Mouse (Mus musculus): Measurements from ENCODE around the gene Gm28047. TPM values are rescaled to one million over a fixed set of nuclear protein-coding genes. Genes with fewer than 3 reads are reported as not detected.
A peak's percentile ranks its signal among the peaks of the same experiment; 100 is the strongest.

Gm28047 gene
- total RNA-seq, 2 experiments from 2014 or later = 0.57 to 1.8 TPM

DNA sequence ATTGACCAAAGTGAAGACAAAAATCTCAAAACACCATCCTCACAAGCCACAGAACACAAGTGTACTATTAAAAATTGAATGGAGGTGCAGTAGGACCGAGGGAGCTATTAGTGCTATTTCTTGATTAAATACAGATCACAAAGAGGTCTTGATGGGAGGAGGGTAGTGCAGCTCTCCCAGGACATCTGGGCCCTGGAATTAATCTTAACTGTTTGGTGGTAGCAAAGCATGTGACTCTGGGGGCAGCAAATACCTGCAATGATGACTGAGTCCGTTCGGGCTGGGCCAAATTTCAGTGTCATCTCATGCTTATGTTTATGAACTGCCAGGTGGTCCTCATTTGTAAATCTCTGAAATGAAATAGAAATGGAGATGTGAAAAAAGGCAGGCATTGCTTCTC is 61.8 kb downstream of the Gm28047 start:
- DNase-seq (ENCODE audit: low spot score in 2 of 2) = no peak
- intact Hi-C loops (cut with DNase I) = no loop called here

DNA sequence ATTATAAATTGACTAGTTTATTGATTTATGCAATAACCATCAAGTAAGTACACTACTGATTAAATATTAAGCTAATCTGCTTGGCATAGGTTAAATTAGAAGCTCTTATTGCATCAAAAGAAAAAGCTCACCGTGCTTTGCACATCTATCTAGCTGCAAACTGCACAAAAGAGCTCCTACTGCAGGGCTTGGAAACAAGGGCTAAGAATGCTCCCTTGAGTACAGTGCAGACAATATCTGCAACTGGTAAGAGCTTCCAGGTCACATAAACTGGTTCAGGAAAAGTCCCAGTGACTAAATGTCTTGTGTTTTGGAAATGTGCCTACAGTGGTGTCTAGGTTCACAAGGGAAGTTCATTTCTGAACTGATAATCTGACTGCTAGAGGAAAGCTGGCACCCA is 62.4 kb downstream of the Gm28047 start:
- DNase-seq (ENCODE audit: low spot score in 2 of 2) = no peak
- intact Hi-C loops (cut with DNase I) = no loop called here

DNA sequence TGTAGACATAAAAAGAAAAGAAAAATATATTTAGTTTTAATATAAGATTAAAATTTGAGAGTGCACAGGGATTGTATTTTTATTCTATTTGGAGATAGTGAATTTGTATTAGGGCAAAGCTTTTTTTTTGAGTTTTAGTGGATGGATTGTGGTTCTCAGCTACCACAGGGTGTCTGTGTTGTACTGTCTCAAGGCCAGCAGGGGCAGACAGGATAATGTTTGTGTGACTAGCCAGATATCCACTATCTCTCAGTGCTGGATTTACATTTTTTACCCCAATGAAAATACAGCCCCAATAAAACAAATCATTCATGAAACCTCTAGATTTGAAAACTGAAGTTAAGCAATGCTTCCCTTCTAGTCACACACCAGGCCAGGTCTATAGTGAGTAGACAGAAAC is 67.3 kb downstream of the Gm28047 start:
- DNase-seq (ENCODE audit: low spot score in 2 of 2) = peak in 1 of 2 experiments; percentile 20
- intact Hi-C loops (cut with DNase I) = no loop called here

DNA sequence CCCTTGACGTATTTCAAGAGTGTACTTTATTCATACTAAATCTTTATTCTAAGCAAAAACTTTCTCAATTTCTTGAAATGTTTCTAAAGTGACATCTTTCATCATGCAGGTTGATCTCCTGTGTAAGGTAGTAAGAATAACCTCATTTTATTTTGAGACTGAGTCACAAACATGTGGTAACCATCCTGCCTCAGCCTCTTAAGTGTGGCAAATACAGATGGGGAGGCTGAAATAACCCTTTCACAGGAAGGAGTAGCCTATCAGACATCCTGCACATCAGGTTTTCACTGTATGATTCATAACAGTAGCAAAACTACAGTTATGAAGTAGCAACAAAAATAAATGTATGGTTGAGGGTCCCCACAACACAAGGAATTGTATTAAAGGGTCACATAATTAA is 69.3 kb downstream of the Gm28047 start:
- intact Hi-C loops (cut with DNase I) = no loop called here

DNA sequence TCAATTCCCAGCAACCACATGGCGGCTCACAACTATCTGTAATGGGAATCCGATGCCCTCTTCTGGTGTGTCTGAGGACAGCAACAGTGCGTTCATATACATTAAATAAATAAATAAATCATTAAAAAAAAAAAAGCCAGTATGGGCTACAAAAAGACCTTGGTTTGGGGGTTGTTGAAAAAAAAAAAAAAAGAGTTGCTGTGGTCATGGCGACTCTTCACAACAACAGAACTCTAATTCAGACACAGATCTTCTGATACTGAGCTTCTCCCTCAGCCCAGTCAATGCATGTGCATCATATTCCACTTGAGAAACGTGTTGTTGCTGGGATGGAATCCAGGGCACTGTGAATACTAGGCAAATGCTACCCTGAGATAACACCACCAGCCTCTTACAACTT is 72.3 kb downstream of the Gm28047 start:
- no peak for DNase-seq (ENCODE audit: low spot score in 2 of 2)
- intact Hi-C loops (cut with DNase I) = no loop called here

More for the DNA sequence above, 69.3 kb downstream of the Gm28047 start:
- DNase-seq (ENCODE audit: low spot score in 2 of 2) = no peak

DNA sequence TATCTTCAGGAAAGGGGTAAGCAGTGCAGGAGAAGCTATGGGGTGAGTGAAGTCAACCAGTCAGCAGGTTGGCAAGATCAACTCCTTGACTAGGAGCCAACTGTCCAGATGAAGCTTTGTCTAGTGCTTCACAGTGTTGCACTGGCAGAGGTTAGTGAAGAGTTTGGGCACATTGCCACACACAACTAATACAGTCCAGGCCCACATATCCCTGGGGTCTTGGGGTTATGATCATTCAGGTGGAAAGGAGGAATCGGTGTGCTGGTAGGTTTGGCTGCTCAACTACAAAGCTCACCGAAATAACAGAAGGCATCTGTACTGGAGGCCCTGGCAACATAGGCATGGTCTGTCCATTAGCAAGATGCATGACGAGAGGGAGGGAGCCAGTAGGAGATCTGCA is 77.4 kb downstream of the Gm28047 start:
- intact Hi-C loops (cut with DNase I) = loop anchor here (2.0 kb wide), 2 partner anchors 77 to 123 kb away; partner anchors contain the start of genes Atf7 and Gm28047
- no peak for DNase-seq (ENCODE audit: low spot score in 2 of 2)

DNA sequence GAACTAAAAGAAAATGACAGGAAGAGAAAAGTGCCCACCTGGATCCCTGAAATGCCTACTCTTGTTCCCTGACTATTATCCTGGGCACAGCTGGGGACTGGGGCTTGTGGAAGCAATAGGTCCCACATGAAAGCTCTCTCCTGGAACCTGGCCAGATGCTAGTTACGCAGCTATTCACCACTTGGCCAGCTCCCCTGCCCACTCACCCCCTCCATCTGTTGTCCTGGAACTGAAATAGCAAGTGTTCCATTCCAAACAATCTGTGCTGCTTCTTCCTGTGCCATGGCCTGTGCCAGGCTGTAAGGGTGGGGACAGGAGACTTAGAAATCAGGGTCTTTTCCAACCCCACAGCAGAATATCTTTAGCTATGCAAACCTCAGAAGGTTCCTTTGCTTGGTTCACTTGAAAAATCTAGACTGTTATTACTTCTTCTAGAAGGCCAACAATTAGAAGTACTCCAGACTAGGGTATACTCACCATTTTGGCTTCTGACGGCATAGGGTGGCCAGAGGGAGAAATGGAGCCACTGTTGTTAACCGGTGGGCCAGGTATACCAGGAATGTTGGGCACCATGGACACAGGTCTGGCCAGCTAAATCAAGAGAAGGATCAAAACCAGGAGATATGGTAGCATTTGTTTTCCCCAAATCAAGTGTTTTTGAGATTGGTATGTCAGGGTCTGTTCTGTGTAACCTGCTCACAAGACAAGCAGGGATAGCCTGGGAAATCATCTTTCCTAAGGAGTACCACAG is 78.0 kb downstream of the Gm28047 start:
- intact Hi-C loops (cut with DNase I) = loop anchor here (2.0 kb wide), 2 partner anchors 78 to 124 kb away; partner anchors contain the start of genes Atf7 and Gm28047
- DNase-seq (ENCODE audit: low spot score in 2 of 2) = peak; percentile 86 to 97

DNA sequence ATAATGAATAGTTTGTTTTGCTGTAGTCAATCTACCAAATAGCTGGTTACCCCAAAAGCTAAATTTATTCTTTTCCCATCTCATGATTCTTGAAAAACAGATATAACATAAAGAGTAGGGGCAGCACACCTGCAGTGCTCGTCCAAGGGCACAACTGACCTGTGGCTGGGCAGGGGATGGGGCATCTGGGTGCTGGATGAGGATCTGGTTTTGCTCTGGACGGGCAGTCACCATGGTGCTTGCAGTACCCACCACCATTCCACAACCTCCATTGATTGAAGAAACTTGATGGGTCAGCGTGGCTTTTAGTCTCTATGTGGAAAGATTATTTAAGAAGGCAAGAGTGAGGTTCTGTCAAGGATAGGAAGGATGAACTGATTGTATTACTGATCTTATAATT is 78.6 kb downstream of the Gm28047 start:
- DNase-seq (ENCODE audit: low spot score in 2 of 2) = no peak
- intact Hi-C loops (cut with DNase I) = loop anchor here (2.0 kb wide), 2 partner anchors 79 to 125 kb away; partner anchors contain the start of genes Atf7 and Gm28047

DNA sequence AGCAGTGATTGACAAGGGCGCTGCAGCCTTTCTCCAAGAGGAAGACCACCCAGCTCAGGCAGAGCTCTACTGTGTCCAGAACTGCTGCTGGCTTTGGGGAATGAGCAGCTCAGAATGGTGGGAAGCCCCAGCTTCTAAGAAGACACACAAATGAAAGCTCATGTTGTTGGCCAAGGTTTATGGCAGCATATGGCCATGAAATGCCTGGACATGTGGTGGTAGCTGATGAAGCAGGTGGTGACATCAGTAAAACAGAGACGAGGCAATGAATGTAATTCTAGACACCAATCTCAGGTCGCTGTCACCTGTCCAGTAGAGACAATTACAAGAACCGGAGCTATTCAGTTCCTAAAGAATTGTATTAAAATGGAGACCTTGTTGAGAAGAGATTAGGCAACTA is 80.1 kb downstream of the Gm28047 start:
- DNase-seq (ENCODE audit: low spot score in 2 of 2) = no peak
- intact Hi-C loops (cut with DNase I) = no loop called here

DNA sequence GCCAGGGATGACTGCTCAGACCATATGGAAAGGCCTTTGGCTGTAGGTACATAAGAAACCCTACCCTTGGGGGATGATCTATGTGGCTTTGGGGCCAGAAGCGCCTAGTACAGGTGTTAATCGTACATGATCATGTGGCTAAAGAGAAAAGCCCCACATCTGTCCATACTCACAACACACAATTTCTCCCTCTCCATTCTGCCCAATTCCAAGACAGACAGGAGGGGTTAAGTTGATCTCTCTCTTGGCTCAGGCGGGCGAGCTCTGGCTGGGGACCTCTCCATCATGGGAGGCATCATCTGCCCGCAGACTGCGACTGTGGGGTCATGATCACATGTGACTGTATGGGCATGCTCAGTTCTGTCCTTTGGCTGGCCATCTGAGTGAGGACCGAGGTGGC is 90.9 kb downstream of the Gm28047 start:
- intact Hi-C loops (cut with DNase I) = no loop called here
- no peak for DNase-seq (ENCODE audit: low spot score in 2 of 2)

DNA sequence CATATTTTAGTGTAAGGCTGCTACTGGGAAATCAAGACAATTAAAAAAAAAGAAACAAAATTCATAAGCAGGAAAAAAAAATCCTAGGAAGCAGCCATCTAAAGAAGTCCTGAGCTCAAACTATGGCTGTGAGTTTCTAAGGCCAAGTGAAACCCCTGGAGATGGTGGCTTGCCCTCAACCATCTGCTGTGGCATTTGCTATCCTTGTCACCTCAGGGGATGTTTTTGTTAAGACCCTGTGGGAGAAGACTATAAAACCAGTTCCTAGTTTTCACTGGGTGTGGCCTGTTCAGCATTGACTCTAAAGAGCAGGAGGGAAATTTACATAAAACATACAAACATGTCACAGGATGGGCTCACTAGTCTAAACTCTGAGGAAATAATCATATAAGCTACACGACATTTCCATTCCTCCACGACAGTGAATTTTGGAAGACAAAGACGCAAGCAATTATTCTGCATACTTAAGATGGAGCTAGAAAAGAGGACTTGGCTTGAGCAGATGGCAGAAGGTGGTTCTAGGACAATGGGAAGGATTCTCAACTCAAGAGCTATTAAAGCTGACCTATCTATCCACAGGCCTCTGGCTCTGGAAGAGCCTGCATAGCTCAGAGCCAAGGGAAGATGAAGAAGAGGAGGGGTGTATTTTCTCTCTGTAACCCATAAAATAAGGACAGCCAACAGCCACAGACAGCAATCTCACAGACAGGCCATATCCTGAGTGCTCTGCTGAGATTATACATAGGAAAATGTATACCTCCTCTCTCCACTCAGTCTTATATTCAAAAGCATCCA is 92.6 kb downstream of the Gm28047 start:
- intact Hi-C loops (cut with DNase I) = no loop called here
- DNase-seq (ENCODE audit: low spot score in 2 of 2) = no peak

DNA sequence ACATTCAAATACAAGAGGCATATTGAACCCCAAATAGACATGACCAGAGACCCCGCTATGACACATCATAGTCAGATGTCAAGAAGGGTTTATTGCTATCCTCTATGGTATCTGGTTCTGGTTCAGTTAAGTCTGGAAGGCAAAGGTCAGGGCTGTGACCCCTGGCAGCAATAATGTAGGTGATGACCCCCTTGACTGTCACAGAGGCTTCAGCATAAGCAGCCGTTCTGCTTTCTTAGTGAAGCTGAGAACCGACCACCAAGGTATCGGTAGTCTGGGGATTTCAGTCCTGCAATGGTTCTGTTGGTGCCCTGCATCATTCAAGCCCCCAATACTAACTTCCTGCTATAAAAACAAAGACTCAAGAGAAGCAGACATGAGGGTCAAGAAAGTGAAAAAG is 93.3 kb downstream of the Gm28047 start:
- intact Hi-C loops (cut with DNase I) = no loop called here
- no peak for DNase-seq (ENCODE audit: low spot score in 2 of 2)

DNA sequence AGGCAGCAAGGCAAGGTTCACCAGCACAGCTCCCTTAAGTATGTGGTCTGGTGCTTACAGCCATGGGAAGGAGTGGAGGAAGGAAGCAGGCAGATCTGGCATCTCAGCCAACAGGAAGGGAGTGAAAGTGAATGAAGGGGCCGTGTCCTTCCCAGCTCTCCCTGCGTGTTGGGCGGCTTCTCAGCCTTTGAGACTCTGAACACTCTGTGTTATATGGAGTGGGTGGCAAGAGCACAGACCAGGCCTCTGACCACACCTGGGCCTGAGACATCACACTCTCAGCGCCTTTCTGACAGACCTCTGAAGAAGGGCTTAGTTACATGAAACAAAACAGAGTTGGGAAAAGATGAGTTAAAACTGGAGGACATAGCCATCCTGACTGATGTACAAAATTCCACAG is 94.3 kb downstream of the Gm28047 start:
- intact Hi-C loops (cut with DNase I) = no loop called here
- no peak for DNase-seq (ENCODE audit: low spot score in 2 of 2)

DNA sequence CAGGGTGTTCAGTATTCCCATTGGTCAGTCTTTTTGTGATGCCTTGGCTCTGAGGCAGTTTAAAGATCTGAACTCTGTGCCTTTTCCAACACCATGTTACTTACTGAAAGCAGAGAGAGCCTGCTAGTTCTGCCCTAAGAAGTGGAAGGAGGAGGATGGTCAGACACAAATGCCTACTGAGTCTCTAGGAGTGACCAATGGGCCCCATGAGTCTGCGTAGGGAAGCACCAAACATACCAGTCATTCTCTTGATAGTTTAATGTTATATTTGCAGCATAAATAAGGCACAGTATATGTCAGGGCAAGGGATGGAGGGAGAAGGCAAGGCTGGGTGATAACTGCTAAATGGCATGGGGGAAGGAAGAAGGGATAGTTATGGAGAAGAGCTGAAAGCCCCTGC is 96.5 kb downstream of the Gm28047 start:
- intact Hi-C loops (cut with DNase I) = no loop called here
- no peak for DNase-seq (ENCODE audit: low spot score in 2 of 2)

DNA sequence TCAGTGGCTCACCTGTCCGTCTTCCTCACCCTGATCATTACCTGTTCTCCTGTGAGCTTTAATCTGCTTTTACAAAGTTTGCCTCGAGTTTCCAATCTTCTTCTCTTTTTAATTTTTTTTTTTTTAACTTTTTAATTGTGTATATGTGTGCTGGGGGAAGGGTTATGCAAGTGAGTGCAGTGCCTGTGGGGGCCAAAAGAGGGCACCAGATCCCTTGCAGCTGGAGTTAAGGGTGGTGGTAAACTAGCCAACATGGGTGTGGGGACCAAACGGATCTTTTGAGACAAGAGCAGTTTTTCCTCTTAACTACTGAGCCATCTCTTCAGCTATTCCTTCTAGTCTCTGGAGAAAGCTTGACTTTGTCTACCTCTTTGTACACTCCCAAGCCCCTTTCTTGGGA is 96.9 kb downstream of the Gm28047 start:
- intact Hi-C loops (cut with DNase I) = no loop called here
- no peak for DNase-seq (ENCODE audit: low spot score in 2 of 2)

DNA sequence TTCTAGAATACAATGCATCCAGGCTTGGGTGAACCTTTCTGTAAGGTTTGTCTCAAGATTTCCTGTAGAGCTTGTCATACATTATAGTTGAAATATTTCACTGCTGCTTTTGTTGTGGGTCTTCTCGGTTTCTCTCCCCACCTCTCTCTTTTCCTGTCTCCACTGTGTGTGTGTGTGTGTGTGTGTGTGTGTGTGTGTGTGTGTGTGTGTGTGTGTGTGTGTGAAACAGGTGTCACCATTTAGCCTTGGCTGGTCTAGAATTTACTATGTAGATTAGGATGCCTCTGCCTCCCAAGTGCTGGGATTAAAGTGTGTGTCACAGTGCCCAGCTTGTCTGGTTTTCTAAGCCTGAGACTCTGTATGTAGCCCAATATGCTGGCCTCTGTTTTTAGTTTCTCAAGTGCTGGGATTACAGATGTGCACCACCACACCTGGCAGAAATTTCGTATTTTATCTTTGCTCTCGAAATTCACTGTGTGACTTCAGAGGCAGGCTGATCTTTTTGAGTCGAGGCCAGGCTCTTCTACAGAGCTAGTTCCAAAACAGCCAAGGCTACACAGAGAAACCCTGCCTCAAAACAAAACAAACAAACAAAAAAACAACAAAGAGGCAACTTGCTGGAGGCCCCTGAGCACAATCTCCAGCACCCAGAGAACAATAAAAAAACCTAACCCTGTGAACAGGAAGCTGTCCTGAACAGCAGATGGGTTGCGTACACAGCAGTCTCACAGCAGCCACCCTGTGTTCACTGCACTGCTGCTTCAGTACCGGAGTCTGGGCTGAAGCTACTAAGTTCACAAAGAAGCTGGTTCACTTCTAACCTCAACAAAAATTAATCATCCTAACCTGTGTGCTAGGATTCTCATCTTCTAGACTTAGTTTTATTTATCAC is 98.5 kb downstream of the Gm28047 start:
- intact Hi-C loops (cut with DNase I) = no loop called here
- no peak for DNase-seq (ENCODE audit: low spot score in 2 of 2)

DNA sequence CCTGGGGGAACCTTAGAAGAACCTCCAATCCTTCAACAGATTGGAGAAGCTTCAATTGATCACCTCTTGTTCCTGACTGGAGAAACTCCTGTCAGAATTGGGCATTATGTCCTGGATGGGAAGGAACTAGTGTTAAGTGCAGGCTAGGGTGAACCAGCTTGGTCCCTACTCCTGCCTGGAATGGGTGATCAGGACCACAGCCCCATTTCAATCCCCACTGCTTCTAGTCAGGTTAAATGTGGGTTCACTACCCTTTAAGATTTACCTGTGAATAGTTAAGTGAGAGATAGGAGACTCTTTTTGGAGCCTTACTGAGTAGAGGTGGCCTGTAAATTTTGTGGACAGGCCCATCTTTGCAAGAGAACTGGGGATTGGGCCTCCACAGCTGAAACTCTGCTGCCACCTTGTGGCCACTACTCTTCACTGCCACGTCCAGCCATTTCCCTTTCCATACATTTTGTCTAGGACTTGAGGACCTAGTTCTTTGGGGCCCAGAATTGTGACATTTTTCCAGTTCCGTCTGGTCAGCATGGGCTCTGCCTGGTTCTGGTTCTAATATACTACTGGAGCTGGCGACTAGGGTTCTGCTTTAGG is 99.9 kb downstream of the Gm28047 start, which contains the start of gene Npff:
Npff (minus strand) TSS at position 51 of the 594 bp plus-strand sequence.
- intact Hi-C loops (cut with DNase I) = no loop called here

DNA sequence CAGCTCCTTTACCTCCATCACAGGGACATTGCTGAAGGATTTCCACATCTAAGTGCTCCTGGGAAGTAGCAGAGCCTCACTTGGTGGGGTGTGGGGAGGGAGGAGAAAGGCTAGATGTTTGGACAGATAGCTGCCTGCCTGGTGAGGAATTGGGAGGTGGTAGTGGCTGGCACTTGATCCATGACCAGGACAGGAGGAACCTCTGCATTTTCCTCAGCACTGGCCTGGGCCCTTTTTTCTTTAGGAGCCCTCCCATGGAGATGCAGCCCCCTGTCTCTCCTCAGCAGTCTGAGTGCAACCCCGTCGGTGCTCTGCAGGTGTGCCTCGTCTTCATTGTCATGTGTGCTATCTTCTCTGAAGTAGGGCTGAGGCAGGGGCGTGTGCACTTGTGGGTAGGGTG is 103.4 kb downstream of the Gm28047 start:
- no peak for DNase-seq (ENCODE audit: low spot score in 2 of 2)

More for the DNA sequence above, 99.9 kb downstream of the Gm28047 start, which contains the start of gene Npff:
- peak; percentile 78 to 85 for DNase-seq (ENCODE audit: low spot score in 2 of 2)

DNA sequence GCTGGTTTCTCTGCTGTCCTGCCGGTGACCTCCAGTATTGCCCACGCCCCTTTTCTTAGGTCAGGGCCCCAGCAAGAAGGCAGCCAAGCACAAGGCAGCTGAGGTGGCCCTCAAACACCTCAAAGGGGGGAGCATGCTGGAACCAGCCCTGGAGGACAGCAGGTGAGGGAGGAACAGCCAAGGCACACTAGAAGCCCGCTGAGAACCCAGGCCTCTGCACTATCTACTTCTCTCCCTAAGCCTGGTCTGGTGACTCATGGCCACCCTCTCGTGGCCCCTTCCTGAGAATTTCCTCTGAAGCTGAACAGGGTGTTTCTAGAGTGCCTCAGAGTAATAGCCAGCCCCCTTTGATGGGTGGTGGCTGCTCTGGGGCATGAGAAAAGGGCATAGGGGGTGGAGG is 104.5 kb downstream of the Gm28047 start:
- intact Hi-C loops (cut with DNase I) = no loop called here
- no peak for DNase-seq (ENCODE audit: low spot score in 2 of 2)

More for the DNA sequence above, 103.4 kb downstream of the Gm28047 start:
- intact Hi-C loops (cut with DNase I) = no loop called here

Data from left cerebral cortex, postnatal 25 days (tissue).